Mouse (Mus musculus) bone marrow, adult 2 months (tissue): Measurements from ENCODE around the gene Rhot2.

Experiments used
- CTCF ChIP-seq: fragments of 200-500 bp; IDR thresholded peaks from 2 replicates; pipeline ENCODE4 v1.5.1; 2011; ENCODE audit warnings: low read length, control low read depth; ENCODE audit not compliant: control insufficient read depth, insufficient read depth
- POLR2A ChIP-seq: fragments of 200-500 bp; IDR thresholded peaks from 2 replicates; pipeline ENCODE4 v1.6.1; 2011; ENCODE audit warnings: low read depth, mild to moderate bottlenecking, control low read depth, low read length, borderline replicate concordance; ENCODE audit not compliant: control insufficient read depth

GRCm38 (mm10) chr17:25861704-25862612 is 17.3 kb upstream of the Rhot2 start:
- TF ChIP-seq CTCF (no peak), POLR2A (no peak)
